Mouse (Mus musculus) MEL (cell line): Measurements from ENCODE around the gene 1700088E04Rik. TPM values are rescaled to one million over a fixed set of nuclear protein-coding genes. Genes with fewer than 3 reads are reported as not detected.
A peak's percentile ranks its signal among the peaks of the same experiment; 100 is the strongest.

Experiments
- DNase-seq: peaks from one replicate; pipeline ENCODE4 v3.0.0; 2011; ENCODE audit warnings: low read depth, low spot score
- H3K27ac ChIP-seq: 2 replicates; pipeline ENCODE4 v1.5.1; 2012; ENCODE audit warnings: low read depth, mild to moderate bottlenecking, control low read depth, low read length, moderate library complexity; ENCODE audit not compliant: control insufficient read depth
- H3K27me3 ChIP-seq, 2 experiments: fragments of 150-350 bp in 1 of 2; sonication (generic) in 1 of 2; 2 replicates each; pipeline ENCODE4 v1.6.1; 2012; ENCODE audit warnings: low read length in 2 of 2, mild to moderate bottlenecking in 2 of 2, improper control_type of control experiment in 1 of 2, moderate library complexity in 1 of 2; ENCODE audit not compliant: insufficient read depth in 2 of 2, control insufficient read depth in 1 of 2
- H3K36me3 ChIP-seq, 2 experiments: 2 replicates each; pipeline ENCODE4 v1.6.1; 2012 to 2014; ENCODE audit warnings: low read length in 2 of 2, improper control_type of control experiment in 1 of 2, inconsistent platforms in 1 of 2, mild to moderate bottlenecking in 1 of 2; ENCODE audit not compliant: insufficient read depth in 2 of 2, control insufficient read depth in 1 of 2
- H3K4me1 ChIP-seq, 2 experiments: fragments of 150-350 bp in 1 of 2; sonication (generic) in 1 of 2; 2 replicates each; pipeline ENCODE4 v1.6.1; 2012; ENCODE audit warnings: low read length in 2 of 2, improper control_type of control experiment in 1 of 2, mild to moderate bottlenecking in 1 of 2; ENCODE audit not compliant: insufficient read depth in 2 of 2, control insufficient read depth in 1 of 2
- H3K4me3 ChIP-seq, 2 experiments: fragments of 150-350 bp in 1 of 2; sonication (generic) in 1 of 2; 2 replicates each; pipeline ENCODE4 v1.5.1; 2012; ENCODE audit warnings: low read depth in 2 of 2, low read length in 2 of 2, mild to moderate bottlenecking in 2 of 2, moderate library complexity in 2 of 2, control low read depth in 1 of 2, improper control_type of control experiment in 1 of 2; ENCODE audit not compliant: control insufficient read depth in 1 of 2, insufficient read depth in 1 of 2
- H3K79me2 ChIP-seq: 2 replicates; pipeline ENCODE4 v1.6.1; 2012; ENCODE audit warnings: mild to moderate bottlenecking, low read length, moderate library complexity; ENCODE audit not compliant: control insufficient read depth, poor library complexity, insufficient read depth
- H3K9ac ChIP-seq: 2 replicates; pipeline ENCODE4 v1.6.1; 2012; ENCODE audit warnings: low read depth, mild to moderate bottlenecking, control low read depth, low read length, moderate library complexity; ENCODE audit not compliant: control insufficient read depth, poor library complexity, severe bottlenecking
- H3K9me3 ChIP-seq: fragments of 150-350 bp; sonication (generic); replicated peaks from 2 replicates; pipeline ENCODE4 v1.6.1; 2012; ENCODE audit warnings: mild to moderate bottlenecking, low read length, improper control_type of control experiment, moderate library complexity; ENCODE audit not compliant: insufficient read depth
- CHD2 ChIP-seq: IDR thresholded peaks from 2 replicates; pipeline ENCODE4 v1.6.1; 2011; ENCODE audit warnings: low read length, improper control_type of control experiment
- E2F4 ChIP-seq: IDR thresholded peaks from 2 replicates; pipeline ENCODE4 v1.6.1; 2011; ENCODE audit warnings: low read depth, low read length, improper control_type of control experiment, borderline replicate concordance
- ELF1 ChIP-seq: IDR thresholded peaks from 2 replicates; pipeline ENCODE4 v1.6.1; 2014; ENCODE audit warnings: low read depth, mild to moderate bottlenecking, inconsistent platforms, low read length, improper control_type of control experiment, moderate library complexity
- EP300 ChIP-seq, 2 experiments: IDR thresholded peaks; 2 replicates each; pipeline ENCODE4 v1.6.1; 2011; ENCODE audit warnings: improper control_type of control experiment in 2 of 2, low read length in 2 of 2, low read depth in 1 of 2, mild to moderate bottlenecking in 1 of 2
- ETS1 ChIP-seq: IDR thresholded peaks from 2 replicates; pipeline ENCODE4 v1.6.1; 2012; ENCODE audit warnings: low read depth, mild to moderate bottlenecking, inconsistent platforms, low read length, improper control_type of control experiment, moderate library complexity
- GATA1 ChIP-seq: IDR thresholded peaks from 2 replicates; pipeline ENCODE4 v1.6.1; 2011; ENCODE audit warnings: low read depth, low read length, improper control_type of control experiment
- HCFC1 ChIP-seq: IDR thresholded peaks from 2 replicates; pipeline ENCODE4 v1.6.1; 2012; ENCODE audit warnings: low read depth, mild to moderate bottlenecking, inconsistent platforms, low read length, improper control_type of control experiment, moderate library complexity
- KAT2A ChIP-seq: conservative IDR thresholded peaks from 2 replicates; pipeline ENCODE4 v1.6.1; 2012; ENCODE audit warnings: low read depth, low read length, improper control_type of control experiment, inconsistent platforms
- MAX ChIP-seq: IDR thresholded peaks from 2 replicates; pipeline ENCODE4 v1.6.1; 2011; ENCODE audit warnings: low read length, improper control_type of control experiment
- MAZ ChIP-seq: IDR thresholded peaks from 2 replicates; pipeline ENCODE4 v1.6.1; 2012; ENCODE audit warnings: low read depth, mild to moderate bottlenecking, inconsistent platforms, low read length, improper control_type of control experiment
- MEF2A ChIP-seq: IDR thresholded peaks from 2 replicates; pipeline ENCODE4 v1.6.1; 2014; ENCODE audit warnings: low read depth, mild to moderate bottlenecking, inconsistent platforms, low read length, improper control_type of control experiment; ENCODE audit not compliant: poor library complexity, insufficient replicate concordance, severe bottlenecking; ENCODE audit errors: extremely low read depth
- MYC ChIP-seq: IDR thresholded peaks from 2 replicates; pipeline ENCODE4 v1.6.1; 2011; ENCODE audit warnings: low read depth, mild to moderate bottlenecking, low read length, improper control_type of control experiment, moderate library complexity
- NELFE ChIP-seq: IDR thresholded peaks from 2 replicates; pipeline ENCODE4 v1.6.1; 2011; ENCODE audit warnings: low read depth, low read length, improper control_type of control experiment
- POLR2AphosphoS2 ChIP-seq: IDR thresholded peaks from 2 replicates; pipeline ENCODE4 v1.6.1; 2011; ENCODE audit warnings: low read length, improper control_type of control experiment
- POLR2AphosphoS5 ChIP-seq: IDR thresholded peaks from 2 replicates; pipeline ENCODE4 v1.6.1; 2012; ENCODE audit warnings: low read depth, borderline replicate concordance, mild to moderate bottlenecking, inconsistent platforms, low read length, moderate library complexity, mixed read lengths
- RCOR1 ChIP-seq: IDR thresholded peaks from 2 replicates; pipeline ENCODE4 v1.6.1; 2012; ENCODE audit warnings: low read depth, mild to moderate bottlenecking, inconsistent platforms, low read length, improper control_type of control experiment
- SMC3 ChIP-seq: IDR thresholded peaks from 2 replicates; pipeline ENCODE4 v1.6.1; 2011; ENCODE audit warnings: low read depth, low read length, improper control_type of control experiment
- USF1 ChIP-seq: IDR thresholded peaks from 2 replicates; pipeline ENCODE4 v1.6.1; 2014; ENCODE audit warnings: low read depth, mild to moderate bottlenecking, inconsistent platforms, low read length, improper control_type of control experiment, moderate library complexity
- USF2 ChIP-seq, 2 experiments: IDR thresholded peaks; 2 replicates each; pipeline ENCODE4 v1.6.1; 2011 to 2012; ENCODE audit warnings: improper control_type of control experiment in 2 of 2, low read length in 2 of 2, borderline replicate concordance in 1 of 2, inconsistent platforms in 1 of 2, low read depth in 1 of 2, mild to moderate bottlenecking in 1 of 2; ENCODE audit not compliant: insufficient read depth in 1 of 2
- ZKSCAN1 ChIP-seq: IDR thresholded peaks from 2 replicates; pipeline ENCODE4 v1.6.1; 2012; ENCODE audit warnings: low read depth, mild to moderate bottlenecking, inconsistent platforms, low read length, improper control_type of control experiment, moderate library complexity
- ZNF384 ChIP-seq: IDR thresholded peaks from 2 replicates; pipeline ENCODE4 v1.6.1; 2012; ENCODE audit warnings: low read depth, mild to moderate bottlenecking, inconsistent platforms, low read length, improper control_type of control experiment
- polyA plus RNA-seq, 2 experiments: library from polyadenylated mRNA; stranded (reverse) in 1 of 2; unstranded in 1 of 2; fragments of >175 nt in 1 of 2; fragments of >200 nt in 1 of 2; gene quantifications; 2 replicates each; pipeline versions ENCODE4 v1.2.1 to v1.2.4; 2012; ENCODE audit warnings: low replicate concordance in 2 of 2, low read depth in 1 of 2; ENCODE audit not compliant: insufficient read length in 2 of 2, insufficient read depth in 1 of 2, missing spikeins in 1 of 2
- total RNA-seq: library from RNA; depleted of rRNA; stranded (reverse); fragments of 300-350 nt; gene quantifications from 2 replicates; pipeline ENCODE4 v1.2.3, GENCODE M21; 2012

1700088E04Rik gene
- total and polyA plus RNA-seq, 3 experiments = 4.9 to 9.3 TPM; not detected in 1

- H3K36me3 ChIP-seq = peaks cover 0 to 2% of the 10 kb centered on the region in 2 experiments; a peak in 3 of 4 replicates
- H3K9me3 ChIP-seq = no peaks in the 10 kb centered on the region
- peaks cover 1 to 2% of the 10 kb centered on the region in 2 experiments; a peak in 2 of 4 replicates for H3K4me1 ChIP-seq
- DNase-seq = no peak
- H3K79me2 ChIP-seq = no peaks in the 10 kb centered on the region
- no peaks in the 10 kb centered on the region for H3K27me3 ChIP-seq
- no peak overlapping the region for H3K4me3 ChIP-seq
- no peak overlapping the region for H3K27ac ChIP-seq
- no peak for TF ChIP-seq ZKSCAN1
- no peak for TF ChIP-seq NELFE
- TF ChIP-seq USF2 (IDR thresholded peaks at IDR 0.05; ENCODE audit: borderline replicate concordance in 1 of 2, insufficient read depth in 1 of 2, low read depth in 1 of 2, low read length in 2 of 2) = no peak
- TF ChIP-seq KAT2A = no peak
- H3K9ac ChIP-seq = no peak overlapping the region
Observed at GRCm38 (mm10) chr15:79115276-79115675, 25.8 kb downstream of the 1700088E04Rik start.

GRCm38 (mm10) chr15:79111774-79112173 lies 29.3 kb downstream of the 1700088E04Rik start:
- peaks cover 3 to 8% of the 10 kb centered on the region in 2 experiments; a peak in 3 of 4 replicates for H3K4me1 ChIP-seq
- H3K9ac ChIP-seq = no peak overlapping the region
- no peak overlapping the region for H3K27ac ChIP-seq
- H3K27me3 ChIP-seq = no peaks in the 10 kb centered on the region
- no peaks in the 10 kb centered on the region for H3K9me3 ChIP-seq
- no peak overlapping the region for H3K4me3 ChIP-seq
- DNase-seq = peak; percentile 73
- no peaks in the 10 kb centered on the region; the same call in 1 of the 2 replicates for H3K79me2 ChIP-seq
- TF ChIP-seq MAZ (no peak), GATA1 (peak; percentile 12; the same call in 1 of the 2 replicates), SMC3 (no peak)
- peaks cover 0 to 6% of the 10 kb centered on the region in 2 experiments; a peak in 3 of 4 replicates for H3K36me3 ChIP-seq

- no peak overlapping the region for H3K27ac ChIP-seq
- no peaks in the 10 kb centered on the region for H3K27me3 ChIP-seq
- H3K4me1 ChIP-seq = peaks cover 3 to 8% of the 10 kb centered on the region in 2 experiments; a peak in 3 of 4 replicates
- H3K9me3 ChIP-seq = no peaks in the 10 kb centered on the region
- H3K9ac ChIP-seq = no peak overlapping the region
- peaks cover 0 to 6% of the 10 kb centered on the region in 2 experiments; a peak in 3 of 4 replicates for H3K36me3 ChIP-seq
- peak overlapping the region in 1 of 2 experiments; percentile 16; a peak in 1 of 4 replicates for H3K4me3 ChIP-seq
- TF ChIP-seq SMC3 (no peak), ZNF384 (no peak), GATA1 (no peak), POLR2AphosphoS5 (no peak), ELF1 (no peak), ETS1 (no peak), EP300 (IDR thresholded peaks at IDR 0.05; ENCODE audit: low read depth in 1 of 2, low read length in 2 of 2) (no peak), USF2 (IDR thresholded peaks at IDR 0.05; ENCODE audit: borderline replicate concordance in 1 of 2, insufficient read depth in 1 of 2, low read depth in 1 of 2, low read length in 2 of 2) (no peak), MAX (no peak), ZKSCAN1 (no peak), HCFC1 (no peak), RCOR1 (no peak), MEF2A (no peak), USF1 (no peak), CHD2 (no peak), E2F4 (no peak), MYC (no peak), POLR2AphosphoS2 (no peak)
- no peak for DNase-seq
- H3K79me2 ChIP-seq = no peaks in the 10 kb centered on the region; the same call in 1 of the 2 replicates
Observed at GRCm38 (mm10) chr15:79110528-79110927, 30.5 kb downstream of the 1700088E04Rik start.
